Mouse (Mus musculus) hematopoietic multipotent progenitor cell, adult 10-12 weeks (in vitro differentiated cells): ENCODE results near the gene Olfr390. TPM values are rescaled to one million over a fixed set of nuclear protein-coding genes. Genes with fewer than 3 reads are reported as not detected.

Experiments used
- polyA plus RNA-seq: library from polyadenylated mRNA; stranded (reverse); fragments of >175 nt; gene quantifications from 2 replicates; pipeline ENCODE4 v1.2.3, GENCODE M21; 2012; ENCODE audit warnings: low replicate concordance

Olfr390 gene
- polyA plus RNA-seq: not detected in 2 replicates

GRCm38 (mm10) chr11:73782664-73783063 lies at the start of gene Olfr390:
Olfr390 (plus strand) TSS chr11:73782964.

GRCm38 (mm10) chr11:73780613-73781012 lies 2.2 kb upstream of the Olfr390 start, which contains the start of gene Olfr389:
Olfr389 (minus strand) TSS chr11:73780713.

GRCm38 (mm10) chr11:73802952-73803351 lies 20.2 kb downstream of the Olfr390 start, which contains the start of gene Olfr391-ps:
Olfr391-ps (minus strand) TSS chr11:73803052.

DNA sequence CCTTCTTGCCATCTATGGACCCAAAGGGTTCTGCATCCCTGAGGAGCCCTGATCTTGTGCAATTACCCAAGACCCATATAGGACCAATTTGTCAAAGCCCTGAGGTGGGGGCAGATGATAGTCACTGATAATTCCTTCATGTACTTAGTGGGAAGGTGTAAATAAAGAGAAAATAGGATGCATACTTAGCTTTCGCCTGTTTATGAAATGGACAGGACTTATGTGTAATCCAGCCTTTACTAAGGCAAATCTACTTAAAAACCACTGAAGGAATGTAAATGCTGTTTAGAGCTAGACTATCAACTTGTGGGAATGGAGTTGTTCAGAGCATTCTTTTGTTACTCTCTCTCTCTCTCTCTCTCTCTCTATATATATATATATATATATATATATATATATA lies 34.2 kb downstream of the Olfr390 start, which contains the start of gene Olfr392:
Gene Olfr392 (minus strand): TSS at position 101 of the 400 bp plus-strand sequence.

Other genes with a start within 250 kb of the Olfr390 start
- gene Olfr385, start 190.0 kb upstream of the Olfr390 start, polyA plus RNA-seq: not detected in 2 replicates
- not detected in 2 replicates for gene Olfr384, start 184.4 kb upstream of the Olfr390 start, polyA plus RNA-seq
- not detected in 2 replicates for gene Zfp735, start 94.2 kb upstream of the Olfr390 start, polyA plus RNA-seq
- not detected in 2 replicates for gene Olfr389, start 2.3 kb upstream of the Olfr390 start, polyA plus RNA-seq
- not detected in 2 replicates for gene Olfr391-ps, start 20.1 kb downstream of the Olfr390 start, polyA plus RNA-seq
- gene Olfr392, start 34.1 kb downstream of the Olfr390 start, polyA plus RNA-seq: not detected in 2 replicates
- gene Olfr393, start 68.5 kb downstream of the Olfr390 start, polyA plus RNA-seq: not detected in 2 replicates
- gene Olfr394, start 107.8 kb downstream of the Olfr390 start, polyA plus RNA-seq: not detected in 2 replicates
- not detected in 2 replicates for gene Olfr395, start 126.3 kb downstream of the Olfr390 start, polyA plus RNA-seq
- not detected in 2 replicates for gene Olfr23, start 153.7 kb downstream of the Olfr390 start, polyA plus RNA-seq
- not detected in 2 replicates for gene Olfr397, start 177.9 kb downstream of the Olfr390 start, polyA plus RNA-seq
- gene Olfr398, start 207.4 kb downstream of the Olfr390 start, polyA plus RNA-seq: not detected in 2 replicates